Mouse (Mus musculus) MEL (cell line): ENCODE data around the gene Ccdc85a. TPM values are rescaled to one million over a fixed set of nuclear protein-coding genes. Genes with fewer than 3 reads are reported as not detected.

Experiments used
- DNase-seq: peaks from one replicate; pipeline ENCODE4 v3.0.0; 2011; ENCODE audit warnings: low read depth, low spot score
- H3K27ac ChIP-seq: 2 replicates; pipeline ENCODE4 v1.5.1; 2012; ENCODE audit warnings: low read depth, mild to moderate bottlenecking, control low read depth, low read length, moderate library complexity; ENCODE audit not compliant: control insufficient read depth
- H3K27me3 ChIP-seq, 2 experiments: fragments of 150-350 bp in 1 of 2; sonication (generic) in 1 of 2; 2 replicates each; pipeline ENCODE4 v1.6.1; 2012; ENCODE audit warnings: low read length in 2 of 2, mild to moderate bottlenecking in 2 of 2, improper control_type of control experiment in 1 of 2, moderate library complexity in 1 of 2; ENCODE audit not compliant: insufficient read depth in 2 of 2, control insufficient read depth in 1 of 2
- H3K36me3 ChIP-seq, 2 experiments: 2 replicates each; pipeline ENCODE4 v1.6.1; 2012 to 2014; ENCODE audit warnings: low read length in 2 of 2, improper control_type of control experiment in 1 of 2, inconsistent platforms in 1 of 2, mild to moderate bottlenecking in 1 of 2; ENCODE audit not compliant: insufficient read depth in 2 of 2, control insufficient read depth in 1 of 2
- H3K4me1 ChIP-seq, 2 experiments: fragments of 150-350 bp in 1 of 2; sonication (generic) in 1 of 2; 2 replicates each; pipeline ENCODE4 v1.6.1; 2012; ENCODE audit warnings: low read length in 2 of 2, improper control_type of control experiment in 1 of 2, mild to moderate bottlenecking in 1 of 2; ENCODE audit not compliant: insufficient read depth in 2 of 2, control insufficient read depth in 1 of 2
- H3K4me3 ChIP-seq, 2 experiments: fragments of 150-350 bp in 1 of 2; sonication (generic) in 1 of 2; 2 replicates each; pipeline ENCODE4 v1.5.1; 2012; ENCODE audit warnings: low read depth in 2 of 2, low read length in 2 of 2, mild to moderate bottlenecking in 2 of 2, moderate library complexity in 2 of 2, control low read depth in 1 of 2, improper control_type of control experiment in 1 of 2; ENCODE audit not compliant: control insufficient read depth in 1 of 2, insufficient read depth in 1 of 2
- H3K79me2 ChIP-seq: 2 replicates; pipeline ENCODE4 v1.6.1; 2012; ENCODE audit warnings: mild to moderate bottlenecking, low read length, moderate library complexity; ENCODE audit not compliant: control insufficient read depth, poor library complexity, insufficient read depth
- H3K9ac ChIP-seq: 2 replicates; pipeline ENCODE4 v1.6.1; 2012; ENCODE audit warnings: low read depth, mild to moderate bottlenecking, control low read depth, low read length, moderate library complexity; ENCODE audit not compliant: control insufficient read depth, poor library complexity, severe bottlenecking
- H3K9me3 ChIP-seq: fragments of 150-350 bp; sonication (generic); replicated peaks from 2 replicates; pipeline ENCODE4 v1.6.1; 2012; ENCODE audit warnings: mild to moderate bottlenecking, low read length, improper control_type of control experiment, moderate library complexity; ENCODE audit not compliant: insufficient read depth
- CHD2 ChIP-seq: IDR thresholded peaks from 2 replicates; pipeline ENCODE4 v1.6.1; 2011; ENCODE audit warnings: low read length, improper control_type of control experiment
- ELF1 ChIP-seq: IDR thresholded peaks from 2 replicates; pipeline ENCODE4 v1.6.1; 2014; ENCODE audit warnings: low read depth, mild to moderate bottlenecking, inconsistent platforms, low read length, improper control_type of control experiment, moderate library complexity
- EP300 ChIP-seq, 2 experiments: IDR thresholded peaks; 2 replicates each; pipeline ENCODE4 v1.6.1; 2011; ENCODE audit warnings: improper control_type of control experiment in 2 of 2, low read length in 2 of 2, low read depth in 1 of 2, mild to moderate bottlenecking in 1 of 2
- GATA1 ChIP-seq: IDR thresholded peaks from 2 replicates; pipeline ENCODE4 v1.6.1; 2011; ENCODE audit warnings: low read depth, low read length, improper control_type of control experiment
- JUND ChIP-seq: IDR thresholded peaks from 2 replicates; pipeline ENCODE4 v1.6.1; 2011; ENCODE audit warnings: low read depth, mild to moderate bottlenecking, improper control_type of control experiment, low read length
- MAFK ChIP-seq: IDR thresholded peaks from 2 replicates; pipeline ENCODE4 v1.6.1; 2011; ENCODE audit warnings: low read depth, mild to moderate bottlenecking, low read length, improper control_type of control experiment, borderline replicate concordance
- MAZ ChIP-seq: IDR thresholded peaks from 2 replicates; pipeline ENCODE4 v1.6.1; 2012; ENCODE audit warnings: low read depth, mild to moderate bottlenecking, inconsistent platforms, low read length, improper control_type of control experiment
- NELFE ChIP-seq: IDR thresholded peaks from 2 replicates; pipeline ENCODE4 v1.6.1; 2011; ENCODE audit warnings: low read depth, low read length, improper control_type of control experiment
- NRF1 ChIP-seq: IDR thresholded peaks from 2 replicates; pipeline ENCODE4 v1.6.1; 2014; ENCODE audit warnings: low read depth, mild to moderate bottlenecking, inconsistent platforms, low read length, improper control_type of control experiment, moderate library complexity; ENCODE audit not compliant: poor library complexity, insufficient read depth, severe bottlenecking
- TCF12 ChIP-seq: IDR thresholded peaks from 2 replicates; pipeline ENCODE4 v1.6.1; 2014; ENCODE audit warnings: low read depth, mild to moderate bottlenecking, inconsistent platforms, low read length, improper control_type of control experiment, moderate library complexity
- USF1 ChIP-seq: IDR thresholded peaks from 2 replicates; pipeline ENCODE4 v1.6.1; 2014; ENCODE audit warnings: low read depth, mild to moderate bottlenecking, inconsistent platforms, low read length, improper control_type of control experiment, moderate library complexity
- USF2 ChIP-seq, 2 experiments: IDR thresholded peaks; 2 replicates each; pipeline ENCODE4 v1.6.1; 2011 to 2012; ENCODE audit warnings: improper control_type of control experiment in 2 of 2, low read length in 2 of 2, borderline replicate concordance in 1 of 2, inconsistent platforms in 1 of 2, low read depth in 1 of 2, mild to moderate bottlenecking in 1 of 2; ENCODE audit not compliant: insufficient read depth in 1 of 2
- ZNF384 ChIP-seq: IDR thresholded peaks from 2 replicates; pipeline ENCODE4 v1.6.1; 2012; ENCODE audit warnings: low read depth, mild to moderate bottlenecking, inconsistent platforms, low read length, improper control_type of control experiment
- polyA plus RNA-seq, 2 experiments: library from polyadenylated mRNA; stranded (reverse) in 1 of 2; unstranded in 1 of 2; fragments of >175 nt in 1 of 2; fragments of >200 nt in 1 of 2; gene quantifications; 2 replicates each; pipeline versions ENCODE4 v1.2.1 to v1.2.4; 2012; ENCODE audit warnings: low replicate concordance in 2 of 2, low read depth in 1 of 2; ENCODE audit not compliant: insufficient read length in 2 of 2, insufficient read depth in 1 of 2, missing spikeins in 1 of 2
- total RNA-seq: library from RNA; depleted of rRNA; stranded (reverse); fragments of 300-350 nt; gene quantifications from 2 replicates; pipeline ENCODE4 v1.2.3, GENCODE M21; 2012

The Ccdc85a gene
- total and polyA plus RNA-seq, 3 experiments, result not detected

- Histone ChIP-seq H3K27me3 (no peaks in the 10 kb centered on the region), H3K79me2 (no peaks in the 10 kb centered on the region), H3K36me3 (peaks cover 0 to 7% of the 10 kb centered on the region in 2 experiments; a peak in 2 of 4 replicates), H3K27ac (peak overlapping the region; percentile 50; the same call in 1 of the 2 replicates), H3K9me3 (no peaks in the 10 kb centered on the region), H3K9ac (no peak overlapping the region), H3K4me3 (no peak overlapping the region), H3K4me1 (peaks cover 0 to 4% of the 10 kb centered on the region in 2 experiments; a peak in 3 of 4 replicates)
- DNase-seq, result peak; percentile 57
- TF ChIP-seq EP300 (IDR thresholded peaks at IDR 0.05; ENCODE audit: low read depth in 1 of 2, low read length in 2 of 2), result peak; percentile 54 to 73
- TF ChIP-seq ELF1, result peak; percentile 9; the same call in 1 of the 2 replicates
- 0 out of 2 replicates have a peak, but pooled peaks have one; percentile 29 for TF ChIP-seq TCF12
- TF ChIP-seq GATA1, result peak; percentile 64
- no peak for TF ChIP-seq USF2 (IDR thresholded peaks at IDR 0.05; ENCODE audit: borderline replicate concordance in 1 of 2, insufficient read depth in 1 of 2, low read depth in 1 of 2, low read length in 2 of 2)
Observed at GRCm38 (mm10) chr11:28633093-28633492, 49.0 kb upstream of the Ccdc85a start.

GRCm38 (mm10) chr11:28630771-28631170 lies 46.6 kb upstream of the Ccdc85a start:
- H3K27ac ChIP-seq, result no peak overlapping the region
- H3K36me3 ChIP-seq, result peaks cover 0 to 7% of the 10 kb centered on the region in 2 experiments; a peak in 2 of 4 replicates
- H3K4me1 ChIP-seq, result peaks cover 0 to 4% of the 10 kb centered on the region in 2 experiments; a peak in 3 of 4 replicates
- no peaks in the 10 kb centered on the region for H3K79me2 ChIP-seq
- no peak overlapping the region for H3K4me3 ChIP-seq
- no peaks in the 10 kb centered on the region for H3K9me3 ChIP-seq
- no peaks in the 10 kb centered on the region for H3K27me3 ChIP-seq
- DNase-seq, result no peak
- no peak overlapping the region for H3K9ac ChIP-seq
- TF ChIP-seq MAFK (no peak), MAZ (no peak), USF2 (IDR thresholded peaks at IDR 0.05; ENCODE audit: borderline replicate concordance in 1 of 2, insufficient read depth in 1 of 2, low read depth in 1 of 2, low read length in 2 of 2) (no peak), JUND (no peak), NELFE (no peak), USF1 (no peak), CHD2 (no peak), ZNF384 (no peak), NRF1 (no peak)
